Mouse (Mus musculus) neural tube, embryonic 12.5 days (tissue): ENCODE data around the gene Zbtb5. TPM values are rescaled to one million over a fixed set of nuclear protein-coding genes. Genes with fewer than 3 reads are reported as not detected.
"Not testable (repeated sequence)": the region's sequence is repeated elsewhere in the genome, so short reads cannot be mapped to it uniquely, and the experiment has no call there.

Source experiments
- ATAC-seq: fragments of 200-750 bp; cut with Nextera tagmentation; 2 replicates; pipeline ENCODE4 v1.8.0; 2017; ENCODE audit warnings: low read depth, mild to moderate bottlenecking, moderate TSS enrichment, moderate library complexity; ENCODE audit not compliant: low FRiP score
- H3K27ac ChIP-seq: fragments of 300-500 bp; sonication (generic); 2 replicates; pipeline ENCODE4 v1.5.1; 2016
- H3K27me3 ChIP-seq: fragments of 300-500 bp; sonication (generic); replicated peaks from 2 replicates; pipeline ENCODE4 v1.6.1; 2016; ENCODE audit warnings: mild to moderate bottlenecking
- H3K36me3 ChIP-seq: fragments of 300-500 bp; sonication (generic); 2 replicates; pipeline ENCODE4 v1.6.1; 2016; ENCODE audit warnings: mild to moderate bottlenecking
- H3K4me1 ChIP-seq: fragments of 300-500 bp; sonication (generic); 2 replicates; pipeline ENCODE4 v1.6.1; 2016
- H3K4me2 ChIP-seq: fragments of 300-500 bp; sonication (generic); replicated peaks from 2 replicates; pipeline ENCODE4 v1.6.1; 2016; ENCODE audit warnings: mild to moderate bottlenecking
- H3K4me3 ChIP-seq: fragments of 300-500 bp; sonication (generic); 2 replicates; pipeline ENCODE4 v1.5.1; 2016
- H3K9ac ChIP-seq: fragments of 300-500 bp; sonication (generic); 2 replicates; pipeline ENCODE4 v1.6.1; 2016; ENCODE audit warnings: mild to moderate bottlenecking
- H3K9me3 ChIP-seq: fragments of 300-500 bp; sonication (generic); 2 replicates; pipeline ENCODE4 v1.6.1; 2016; ENCODE audit warnings: mild to moderate bottlenecking
- WGBS: fragments of 180-500 bp; shearing (Covaris S2); methylation state at CpG from one replicate; pipeline ENCODE4 v1.1.7; 2016; 5-methylcytosine and 5-hydroxymethylcytosine counted together
- polyA plus RNA-seq: library from polyadenylated mRNA; unstranded; fragments of >200 nt; fragmentation: Nextera tagmentation; extraction: Ambion mirVana; gene quantifications from 2 replicates; pipeline ENCODE4 v1.2.1, GENCODE M21; 2016

The Zbtb5 gene
- polyA plus RNA-seq = 43.6 and 46.2 TPM in 2 replicates

DNA sequence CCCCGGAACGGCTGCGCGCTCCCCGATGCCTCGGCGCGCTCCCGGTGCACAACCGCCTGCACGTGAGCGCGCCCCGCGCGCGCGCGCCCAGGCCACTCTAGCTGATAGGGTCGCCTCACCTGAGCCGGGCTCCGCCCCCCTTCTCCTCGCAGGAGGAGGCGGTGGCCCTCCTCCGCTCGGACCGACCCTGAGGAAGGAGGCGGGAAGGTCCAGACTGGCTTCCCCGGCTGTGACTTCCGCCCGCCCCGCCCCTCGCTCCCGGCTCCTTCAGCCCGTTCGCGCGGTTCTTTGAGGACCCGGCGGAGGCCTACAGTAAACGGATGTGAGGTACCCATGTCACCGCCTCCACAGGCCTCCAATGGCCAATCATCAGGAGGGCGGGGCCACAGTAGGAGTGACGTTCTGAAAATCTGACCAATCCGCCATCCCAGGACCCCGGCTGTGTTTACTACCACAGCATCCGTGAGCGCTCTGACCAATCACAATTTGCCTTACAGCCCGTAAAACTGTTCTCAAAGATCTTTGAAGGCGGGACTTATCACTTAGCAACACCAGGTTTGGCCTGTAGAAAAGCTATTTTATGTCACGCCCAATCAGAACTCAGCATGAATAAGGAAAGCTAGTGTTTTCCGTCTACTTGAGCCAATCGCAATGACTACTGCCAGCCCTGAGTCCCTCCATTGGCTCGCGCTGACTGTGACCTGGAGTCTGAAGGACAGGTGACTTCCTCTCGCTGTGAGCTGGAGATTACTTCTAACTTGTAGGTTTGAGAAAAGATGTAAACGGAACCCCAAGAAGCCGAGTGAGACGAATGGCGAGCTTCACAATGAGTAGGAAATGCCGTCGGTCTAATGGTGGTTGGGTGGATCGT lies at the start of gene Zbtb5:
TSS of gene Zbtb5 (minus strand) at position 308 of the 871 bp plus-strand sequence.
- peak within 1 kb of the TSS; percentile 79 for H3K4me2 ChIP-seq
- ATAC-seq = peak; percentile 99
- peak within 1 kb of the TSS; percentile 76 for H3K4me3 ChIP-seq
- H3K27me3 ChIP-seq = no peaks in the 10 kb centered on the region
- peaks cover 22% of the 10 kb centered on the region for H3K4me1 ChIP-seq
- H3K36me3 ChIP-seq = no peaks in the 10 kb centered on the region
- no peaks in the 10 kb centered on the region for H3K9me3 ChIP-seq
- peak within 1 kb of the TSS; percentile 86 for H3K27ac ChIP-seq
- under 1% methylated on average over 62 of the region's 63 CpGs for WGBS
- peak within 1 kb of the TSS; percentile 85 for H3K9ac ChIP-seq

DNA sequence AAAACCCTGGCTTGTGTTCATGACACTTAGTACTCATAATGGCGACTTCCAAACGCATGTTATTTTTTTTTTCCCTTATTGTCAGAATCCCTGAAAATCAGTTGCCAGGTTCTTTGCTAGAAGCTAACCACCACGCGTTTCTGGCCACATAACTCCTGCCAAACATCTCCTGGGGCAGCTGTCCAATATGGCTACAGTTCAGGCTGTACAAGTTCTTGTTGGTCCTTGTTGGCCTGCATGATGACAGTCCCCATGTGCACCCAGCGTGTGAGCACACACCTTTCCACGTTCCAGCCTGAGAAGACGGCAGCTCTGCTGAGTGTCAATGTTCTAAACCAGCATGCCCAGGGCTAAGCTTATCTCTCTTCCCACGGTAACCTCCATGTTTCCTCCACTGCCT lies 43.2 kb upstream of the Zbtb5 start:
- H3K9ac ChIP-seq = no peak overlapping the region
- H3K27me3 ChIP-seq = no peaks in the 10 kb centered on the region
- 91% methylated on average over 8 of the region's 8 CpGs for WGBS
- no peak overlapping the region for H3K4me2 ChIP-seq
- no peaks in the 10 kb centered on the region for H3K9me3 ChIP-seq
- no peak overlapping the region for H3K4me3 ChIP-seq
- peaks cover 37% of the 10 kb centered on the region for H3K36me3 ChIP-seq
- no peak for ATAC-seq
- no peaks in the 10 kb centered on the region for H3K4me1 ChIP-seq
- no peak overlapping the region for H3K27ac ChIP-seq

DNA sequence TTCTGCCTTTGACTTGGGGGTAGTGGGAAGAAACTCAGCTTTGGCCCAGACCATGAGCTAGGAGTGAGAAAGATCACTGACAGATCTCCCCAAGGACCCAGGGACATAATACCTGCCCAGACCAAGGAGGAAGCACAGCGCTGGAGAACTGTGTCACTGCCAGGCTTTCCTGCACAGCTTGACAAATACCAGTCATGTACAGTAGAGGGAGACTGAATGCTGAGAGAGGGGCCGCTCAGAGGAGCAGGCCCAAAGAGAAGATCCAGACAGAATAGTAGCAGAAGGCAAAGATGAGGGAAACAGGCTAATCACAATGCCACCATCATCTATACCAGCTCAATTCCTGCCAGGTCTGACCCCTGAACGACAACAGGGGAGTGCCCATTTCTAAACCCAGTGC lies 42.6 kb upstream of the Zbtb5 start:
- no peak overlapping the region for H3K9ac ChIP-seq
- no peak overlapping the region for H3K4me2 ChIP-seq
- no peak overlapping the region for H3K27ac ChIP-seq
- H3K4me1 ChIP-seq = no peaks in the 10 kb centered on the region
- no peaks in the 10 kb centered on the region for H3K27me3 ChIP-seq
- 56% methylated on average over 3 of the region's 3 CpGs for WGBS
- no peak for ATAC-seq
- peaks cover 31% of the 10 kb centered on the region for H3K36me3 ChIP-seq
- H3K9me3 ChIP-seq = no peaks in the 10 kb centered on the region
- H3K4me3 ChIP-seq = no peak overlapping the region

DNA sequence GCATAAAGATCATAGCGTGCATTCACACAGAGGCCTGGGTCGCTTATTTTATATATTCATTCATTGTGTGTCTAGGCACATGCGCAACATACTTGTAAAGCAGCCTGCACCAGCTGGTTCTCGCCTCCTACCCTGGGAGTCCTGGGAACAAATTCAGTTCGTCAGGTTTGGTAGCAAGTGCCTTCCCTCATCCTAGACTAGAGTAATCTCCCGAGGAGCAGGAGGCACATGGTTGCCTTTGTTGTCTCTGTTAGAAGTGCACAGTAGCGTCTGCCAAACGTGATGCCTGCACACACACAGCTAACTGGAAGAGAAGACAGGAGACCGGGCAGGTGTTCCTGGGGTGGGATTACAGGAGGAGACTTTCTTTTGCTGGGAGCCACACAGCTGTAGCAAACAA lies 35.7 kb upstream of the Zbtb5 start:
- Histone ChIP-seq H3K27ac (no peak overlapping the region), H3K9ac (no peak overlapping the region), H3K27me3 (no peaks in the 10 kb centered on the region), H3K4me3 (no peak overlapping the region), H3K4me2 (no peak overlapping the region), H3K4me1 (no peaks in the 10 kb centered on the region), H3K9me3 (no peaks in the 10 kb centered on the region), H3K36me3 (peaks cover 43% of the 10 kb centered on the region)
- WGBS = 78% methylated on average over 9 of the region's 9 CpGs
- no peak for ATAC-seq

DNA sequence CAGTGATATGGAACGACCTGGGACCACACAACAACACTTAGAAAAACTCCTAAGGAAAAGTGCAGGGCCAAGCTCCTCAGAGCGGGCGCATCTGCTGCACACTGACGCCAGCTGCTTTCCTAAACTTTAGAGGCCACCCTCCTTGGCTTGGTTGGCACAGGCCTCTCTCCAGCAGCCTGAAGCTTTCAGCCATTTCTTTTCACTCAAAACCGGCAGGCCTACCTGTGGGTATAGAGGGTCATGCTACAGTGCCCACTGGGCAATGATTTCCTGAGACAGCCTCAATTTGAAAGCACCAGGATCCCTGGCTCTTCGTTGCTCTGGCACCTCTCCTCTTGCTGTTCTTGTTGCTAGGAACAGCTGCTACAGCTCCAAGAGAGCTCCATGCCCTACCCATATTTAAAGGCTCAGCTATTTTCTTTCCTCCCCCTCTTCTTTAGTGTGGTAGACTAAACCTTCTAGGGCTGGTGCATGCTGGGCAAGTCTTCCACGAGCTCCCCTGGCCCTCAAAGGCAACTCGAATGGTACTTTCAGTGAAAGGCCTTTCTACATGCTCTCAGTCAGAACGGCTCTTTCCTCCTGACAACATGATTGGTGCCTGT lies 35.2 kb upstream of the Zbtb5 start:
- Histone ChIP-seq H3K4me2 (no peak overlapping the region), H3K36me3 (peaks cover 43% of the 10 kb centered on the region), H3K27me3 (no peaks in the 10 kb centered on the region), H3K27ac (no peak overlapping the region), H3K9me3 (no peaks in the 10 kb centered on the region), H3K4me3 (no peak overlapping the region), H3K4me1 (no peaks in the 10 kb centered on the region), H3K9ac (no peak overlapping the region)
- ATAC-seq = no peak
- 90% methylated on average over 9 of the region's 9 CpGs for WGBS

DNA sequence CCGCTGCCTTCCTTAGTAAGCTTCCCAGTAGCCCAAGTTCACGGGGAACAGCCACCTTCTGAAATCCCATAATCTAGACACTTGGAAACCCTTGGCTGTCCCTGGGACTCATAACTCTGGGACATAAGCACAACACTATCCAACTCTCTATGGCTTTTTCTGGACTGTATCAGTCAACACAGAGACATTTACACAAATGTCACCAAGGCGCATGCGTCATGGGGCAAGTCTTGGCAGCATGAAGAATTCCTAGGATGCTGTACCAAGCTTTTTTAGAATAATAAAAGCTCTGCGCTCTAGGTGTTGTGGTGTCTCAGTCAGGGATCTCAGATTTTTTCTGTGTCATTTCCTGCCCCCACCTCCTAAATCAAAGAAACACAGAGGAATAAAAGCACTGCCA lies 34.5 kb upstream of the Zbtb5 start:
- H3K36me3 ChIP-seq = peaks cover 44% of the 10 kb centered on the region
- no peaks in the 10 kb centered on the region for H3K27me3 ChIP-seq
- H3K9me3 ChIP-seq = no peaks in the 10 kb centered on the region
- H3K27ac ChIP-seq = no peak overlapping the region
- no peaks in the 10 kb centered on the region for H3K4me1 ChIP-seq
- H3K4me3 ChIP-seq = no peak overlapping the region
- WGBS = 95% methylated on average over 5 of the region's 5 CpGs
- H3K4me2 ChIP-seq = no peak overlapping the region
- no peak overlapping the region for H3K9ac ChIP-seq
- ATAC-seq = no peak

DNA sequence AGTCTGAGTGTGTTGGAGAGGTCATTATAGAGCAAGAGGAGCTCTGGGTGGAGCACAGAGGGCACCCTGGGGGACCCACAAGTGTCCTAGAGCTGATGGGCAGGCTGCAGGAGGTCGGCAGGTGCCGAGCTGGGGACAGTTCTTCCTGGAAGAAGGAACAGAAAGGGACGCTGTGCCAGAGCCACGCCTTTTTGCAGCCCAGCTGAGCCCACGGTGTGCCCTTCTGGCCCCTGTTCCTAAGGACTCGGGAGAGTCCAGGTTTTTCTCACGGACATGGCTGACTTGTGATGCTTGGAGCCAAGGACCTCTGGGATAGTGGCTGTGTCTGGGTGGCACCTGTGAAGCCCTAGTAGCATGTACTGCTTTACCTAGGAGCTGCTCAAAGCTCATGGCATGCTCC lies 28.6 kb upstream of the Zbtb5 start:
- Histone ChIP-seq H3K4me3 (no peak overlapping the region), H3K36me3 (peaks cover 59% of the 10 kb centered on the region), H3K27me3 (no peaks in the 10 kb centered on the region), H3K9ac (no peak overlapping the region), H3K9me3 (no peaks in the 10 kb centered on the region), H3K4me1 (no peaks in the 10 kb centered on the region), H3K27ac (no peak overlapping the region), H3K4me2 (no peak overlapping the region)
- no peak for ATAC-seq
- 85% methylated on average over 7 of the region's 7 CpGs for WGBS

DNA sequence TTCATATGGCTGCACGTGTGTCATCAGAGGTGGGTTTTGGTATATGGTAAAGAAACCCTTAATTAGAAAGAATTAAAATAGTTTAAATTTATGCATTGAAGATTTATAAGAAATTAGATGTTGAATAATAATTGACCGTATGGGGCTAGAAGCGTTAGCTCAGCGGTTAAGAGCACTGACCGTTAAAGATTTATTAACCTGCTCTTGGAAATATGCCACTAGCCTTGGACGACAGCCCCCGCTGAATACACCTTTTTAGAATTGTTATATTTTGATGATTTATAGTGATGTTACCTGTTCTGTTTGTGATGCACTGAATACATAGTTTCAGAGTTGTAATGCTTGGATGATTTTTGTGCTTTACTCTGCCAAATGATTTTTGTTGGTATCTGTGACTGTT lies 27.3 kb upstream of the Zbtb5 start:
- not testable (repeated sequence) for ATAC-seq, H3K27ac ChIP-seq, H3K4me1 ChIP-seq, H3K4me2 ChIP-seq, H3K9ac ChIP-seq, H3K9me3 ChIP-seq, H3K4me3 ChIP-seq, H3K27me3 ChIP-seq
- 90% methylated on average over 7 of the region's 7 CpGs for WGBS
- peaks cover 60% of the 10 kb centered on the region for H3K36me3 ChIP-seq

DNA sequence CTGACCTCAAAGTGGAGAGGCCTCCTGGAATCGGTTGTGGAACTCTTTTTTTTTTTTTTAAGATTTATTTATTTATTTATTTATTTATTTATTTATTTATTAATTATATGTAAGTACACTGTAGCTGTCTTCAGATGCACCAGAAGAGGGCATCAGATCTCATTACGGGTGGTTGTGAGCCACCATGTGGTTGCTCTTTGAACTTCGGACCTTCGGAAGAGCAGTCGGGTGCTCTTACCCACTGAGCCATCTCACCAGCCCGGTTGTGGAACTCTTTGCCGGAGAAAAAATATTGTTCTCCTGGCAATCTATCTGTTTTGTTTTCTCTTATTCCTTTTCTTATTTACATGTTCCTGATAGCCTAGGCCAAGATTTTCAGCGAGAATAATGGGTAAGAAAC lies 26.7 kb upstream of the Zbtb5 start:
- ATAC-seq, H3K4me3 ChIP-seq, H3K4me1 ChIP-seq, H3K9ac ChIP-seq, H3K27me3 ChIP-seq, H3K9me3 ChIP-seq, H3K4me2 ChIP-seq, H3K27ac ChIP-seq: not testable (repeated sequence)
- peaks cover 58% of the 10 kb centered on the region for H3K36me3 ChIP-seq
- WGBS = 56% methylated on average over 8 of the region's 8 CpGs

DNA sequence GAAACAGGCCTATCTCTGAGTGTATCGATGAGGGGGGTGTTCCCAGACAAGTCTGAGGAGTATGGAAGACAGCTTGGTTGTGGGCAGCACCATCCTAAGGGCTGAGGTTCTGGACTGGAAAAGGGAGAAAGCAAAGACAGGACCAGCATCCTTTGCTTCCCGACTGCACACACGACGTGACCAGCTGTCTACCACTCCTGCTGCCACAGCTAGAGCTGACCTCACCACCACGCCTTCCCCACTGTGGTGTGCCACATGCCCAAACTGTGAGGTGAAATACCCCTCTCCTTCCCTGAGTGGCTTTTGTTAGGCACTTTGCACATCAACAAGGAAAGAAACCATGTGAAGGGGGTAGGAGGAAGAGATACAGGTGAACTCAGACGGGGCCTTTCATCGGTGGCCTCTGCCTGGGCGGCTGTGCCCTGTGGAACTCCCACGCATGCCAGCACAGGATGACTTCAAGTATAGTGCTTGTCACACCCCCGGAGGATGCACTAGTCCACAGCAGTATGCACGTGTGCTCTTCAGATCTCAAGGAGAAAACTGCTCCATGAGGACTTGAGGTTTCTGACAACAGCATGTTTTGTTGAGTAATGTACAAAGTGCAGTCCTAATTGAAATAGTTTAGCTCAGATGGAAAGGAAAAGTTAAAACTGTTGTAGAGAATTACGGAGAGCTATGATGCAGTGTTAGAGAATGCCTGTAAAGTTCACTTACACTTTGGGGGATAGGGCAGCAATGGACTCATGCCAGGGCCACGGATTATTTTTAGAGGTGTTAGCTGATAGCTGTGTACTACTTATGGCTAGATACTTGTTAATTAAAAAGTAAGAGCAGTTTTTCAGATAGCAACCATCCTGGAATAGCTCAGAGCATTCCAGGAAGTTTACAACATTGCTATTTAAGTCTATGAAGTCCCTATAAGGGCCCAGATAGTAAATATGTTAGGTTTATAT lies 25.5 kb upstream of the Zbtb5 start:
- Histone ChIP-seq H3K9me3 (no peaks in the 10 kb centered on the region), H3K4me2 (no peak overlapping the region), H3K36me3 (peaks cover 61% of the 10 kb centered on the region), H3K4me3 (no peak overlapping the region), H3K9ac (no peak overlapping the region), H3K27me3 (no peaks in the 10 kb centered on the region), H3K4me1 (no peaks in the 10 kb centered on the region), H3K27ac (no peak overlapping the region)
- WGBS = 91% methylated on average over 13 of the region's 13 CpGs
- no peak for ATAC-seq

DNA sequence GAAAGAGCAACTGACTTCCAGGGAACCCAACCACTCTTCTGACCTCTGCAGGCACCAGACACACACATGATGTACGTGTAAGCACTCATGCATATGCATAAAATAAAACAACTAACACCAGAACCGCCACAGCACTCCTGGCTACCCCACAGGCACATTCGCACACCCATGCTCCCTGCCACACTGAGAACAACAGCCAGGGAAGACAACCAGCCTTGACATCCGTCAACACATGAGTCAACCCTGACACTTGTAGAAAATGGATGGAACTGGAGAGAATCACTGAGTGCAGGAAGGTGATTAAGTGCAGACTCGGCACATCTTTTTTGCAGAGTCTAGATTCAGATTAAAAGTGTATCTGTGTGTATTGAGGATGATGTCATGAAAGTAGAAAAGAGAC lies 24.4 kb upstream of the Zbtb5 start:
- ATAC-seq = no peak
- 86% methylated on average over 5 of the region's 5 CpGs for WGBS

DNA sequence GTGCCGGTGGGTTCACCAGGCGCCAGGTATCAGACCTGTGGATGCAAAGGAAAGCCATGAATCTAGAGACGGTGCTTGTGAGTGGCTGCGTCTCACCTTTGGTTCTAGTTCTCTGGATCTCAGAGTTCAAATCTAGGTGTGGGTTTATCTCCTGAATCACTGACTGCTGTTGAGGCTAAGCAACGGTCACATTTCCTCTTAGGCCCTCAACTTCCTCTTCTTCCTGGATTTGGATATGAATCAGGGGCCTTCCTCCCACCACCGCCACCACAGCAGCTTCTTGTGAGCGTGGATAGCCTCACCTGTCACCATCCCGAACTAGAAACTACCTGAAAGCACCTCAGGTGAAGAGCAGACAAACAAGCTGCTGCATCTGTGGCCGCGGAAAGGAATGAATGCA lies 23.8 kb upstream of the Zbtb5 start:
- no peak for ATAC-seq
- Histone ChIP-seq H3K9ac (no peak overlapping the region), H3K27me3 (no peaks in the 10 kb centered on the region), H3K4me3 (no peak overlapping the region), H3K36me3 (peaks cover 70% of the 10 kb centered on the region), H3K27ac (no peak overlapping the region), H3K4me2 (no peak overlapping the region), H3K4me1 (no peaks in the 10 kb centered on the region), H3K9me3 (no peaks in the 10 kb centered on the region)
- WGBS = 89% methylated on average over 10 of the region's 10 CpGs

More for the DNA sequence above, 24.4 kb upstream of the Zbtb5 start:
- Histone ChIP-seq H3K4me1 (no peaks in the 10 kb centered on the region), H3K9me3 (no peaks in the 10 kb centered on the region), H3K27me3 (no peaks in the 10 kb centered on the region), H3K4me3 (no peak overlapping the region), H3K9ac (no peak overlapping the region), H3K36me3 (peaks cover 70% of the 10 kb centered on the region), H3K27ac (no peak overlapping the region), H3K4me2 (no peak overlapping the region)
